In genomic region chr15:79348651-79349050, GRCm38 (mm10) we compare ENCODE assay signal across 8 mouse cellular contexts. TPM values are rescaled to one million over a fixed set of nuclear protein-coding genes. Genes with fewer than 3 reads are reported as not detected.
DNase-seq lines count a peak whose midpoint lies in the region; ATAC-seq and TF ChIP-seq lines count a peak whose summit lies in the region.

No protein-coding gene starts in this region.

- ATAC-seq in kidney, embryonic 14.5 days (ENCODE audit: low FRiP score, low TSS enrichment) = peak; percentile 20
- ATAC-seq in hindbrain, embryonic 16.5 days = no peak
- ATAC-seq in midbrain, embryonic 15.5 days (replicated peaks) = 0 out of 2 replicates have a peak, but pooled peaks have one; percentile 14

- TF ChIP-seq CTCF in cortical plate, adult 2 months (IDR thresholded peaks at IDR 0.05; ENCODE audit: extremely low read depth, insufficient read depth, low read length) = no peak
- no peak for TF ChIP-seq CTCF in cerebellum, adult 2 months (IDR thresholded peaks at IDR 0.05; ENCODE audit: borderline replicate concordance, insufficient read depth, low read depth, low read length)

- no peaks in the 10 kb centered on the region for H3K27me3 ChIP-seq in kidney, embryonic 14.5 days (ENCODE audit: control insufficient read depth, insufficient read depth, low read length)
- H3K27me3 ChIP-seq in hindbrain, embryonic 16.5 days (replicated peaks; ENCODE audit: control insufficient read depth, insufficient read depth, low read length) = no peaks in the 10 kb centered on the region; the same call in 1 of the 2 replicates
- H3K27me3 ChIP-seq in midbrain, embryonic 15.5 days (replicated peaks) = peaks cover 15% of the 10 kb centered on the region; the same call in 1 of the 2 replicates
- H3K27me3 ChIP-seq in cerebellum, adult 2 months (ENCODE audit: control insufficient read depth, insufficient read depth, low read length) = no peaks in the 10 kb centered on the region; the same call in 1 of the 2 replicates

- no peak for TF ChIP-seq POLR2A in cortical plate, adult 2 months (IDR thresholded peaks at IDR 0.05; ENCODE audit: extremely low read depth, insufficient read depth, low read length)
- no peak for TF ChIP-seq POLR2A in cerebellum, adult 2 months (IDR thresholded peaks at IDR 0.05; ENCODE audit: borderline replicate concordance, insufficient read depth, low read length)

- H3K9ac ChIP-seq in kidney, embryonic 14.5 days (ENCODE audit: low read depth, low read length) = peak overlapping the region; percentile 79; the same call in 1 of the 2 replicates
- H3K9ac ChIP-seq in hindbrain, embryonic 16.5 days (ENCODE audit: low read depth, low read length) = peak overlapping the region; percentile 78
- no peak overlapping the region for H3K9ac ChIP-seq in midbrain, embryonic 15.5 days

- no peaks in the 10 kb centered on the region for H3K36me3 ChIP-seq in kidney, embryonic 14.5 days (ENCODE audit: control insufficient read depth, insufficient read depth, low read length)
- H3K36me3 ChIP-seq in hindbrain, embryonic 16.5 days (ENCODE audit: control insufficient read depth, insufficient read depth, low read length) = no peaks in the 10 kb centered on the region
- H3K36me3 ChIP-seq in midbrain, embryonic 15.5 days (replicated peaks) = no peaks in the 10 kb centered on the region

- H3K27ac ChIP-seq in kidney, embryonic 14.5 days (ENCODE audit: low read depth, low read length) = 0 out of 2 replicates have a peak overlapping the region, but pooled peaks have one; percentile 92
- no peak overlapping the region for H3K27ac ChIP-seq in cortical plate, adult 2 months (ENCODE audit: insufficient read depth, low read length)
- H3K27ac ChIP-seq in hindbrain, embryonic 16.5 days (ENCODE audit: low read depth, low read length) = no peak overlapping the region; the same call in 1 of the 2 replicates
- no peak overlapping the region for H3K27ac ChIP-seq in midbrain, embryonic 15.5 days
- no peak overlapping the region for H3K27ac ChIP-seq in cerebellum, adult 2 months (ENCODE audit: insufficient read depth, low read length)

- peak overlapping the region; percentile 62 for H3K4me3 ChIP-seq in kidney, embryonic 14.5 days (ENCODE audit: low read length)
- H3K4me3 ChIP-seq in cortical plate, adult 2 months (ENCODE audit: insufficient read depth, low read length) = peak overlapping the region; percentile 53; the same call in 1 of the 2 replicates
- H3K4me3 ChIP-seq in hindbrain, embryonic 16.5 days (ENCODE audit: low read length) = peak overlapping the region; percentile 53
- H3K4me3 ChIP-seq in midbrain, embryonic 15.5 days = peak overlapping the region; percentile 61; the same call in 1 of the 2 replicates
- H3K4me3 ChIP-seq in cerebellum, adult 2 months (replicated peaks; ENCODE audit: insufficient read depth, low read depth, low read length) = no peak overlapping the region

- 62% methylated on average over 8 of the region's 8 CpGs for WGBS in kidney, embryonic 14.5 days
- 74% methylated on average over 8 of the region's 8 CpGs for WGBS in hindbrain, embryonic 16.5 days
- WGBS in midbrain, embryonic 15.5 days = 73% methylated on average over 8 of the region's 8 CpGs
- WGBS in cerebellum, adult 2 months = 53% methylated on average over 8 of the region's 8 CpGs

- intact Hi-C loops in gastrocnemius, postnatal 36 days (cut with DNase I) = no loop called here

- H3K9me3 ChIP-seq in kidney, embryonic 14.5 days (ENCODE audit: control insufficient read depth, low read length) = no peaks in the 10 kb centered on the region
- H3K9me3 ChIP-seq in hindbrain, embryonic 16.5 days (ENCODE audit: control insufficient read depth, low read length) = no peaks in the 10 kb centered on the region
- no peaks in the 10 kb centered on the region for H3K9me3 ChIP-seq in midbrain, embryonic 15.5 days

- peaks cover 14% of the 10 kb centered on the region for H3K4me1 ChIP-seq in kidney, embryonic 14.5 days (ENCODE audit: control insufficient read depth, insufficient read depth, low read length)
- peaks cover 2% of the 10 kb centered on the region; the same call in 1 of the 2 replicates for H3K4me1 ChIP-seq in cortical plate, adult 2 months (ENCODE audit: control insufficient read depth, insufficient read depth, low read length)
- peaks cover 10% of the 10 kb centered on the region for H3K4me1 ChIP-seq in hindbrain, embryonic 16.5 days (ENCODE audit: control insufficient read depth, insufficient read depth, low read depth, low read length)
- peaks cover 8% of the 10 kb centered on the region for H3K4me1 ChIP-seq in midbrain, embryonic 15.5 days
- peaks cover 3% of the 10 kb centered on the region; the same call in 1 of the 2 replicates for H3K4me1 ChIP-seq in cerebellum, adult 2 months (ENCODE audit: control insufficient read depth, insufficient read depth, low read length)

- no peak for DNase-seq in kidney, postnatal 25 days
- DNase-seq in gastrocnemius, postnatal 36 days = no peak
- no peak for DNase-seq in adrenal gland, adult 2 months
- no peak for DNase-seq in cerebellum, adult 2 months

- peak overlapping the region; percentile 85 for H3K4me2 ChIP-seq in kidney, embryonic 14.5 days (replicated peaks; ENCODE audit: low read depth, low read length)
- peak overlapping the region; percentile 85 for H3K4me2 ChIP-seq in hindbrain, embryonic 16.5 days (ENCODE audit: low read length)
- peak overlapping the region; percentile 96 for H3K4me2 ChIP-seq in midbrain, embryonic 15.5 days

RNA-seq across cellular contexts. Expression of gene Maff, which starts 2.2 kb away (rescaled TPM):
- polyA plus RNA-seq in kidney, embryonic 14.5 days (2014; fragmentation: Nextera tagmentation; extraction: Ambion mirVana) = 3.4 and 3.6 TPM in 2 replicates
- 0.71 and 0.78 TPM in 2 replicates for polyA plus RNA-seq in cortical plate, adult 2 months (2012; rRNA removed)
- 1.1 and 1.2 TPM in 2 replicates for polyA plus RNA-seq in hindbrain, embryonic 16.5 days (2015; fragmentation: Nextera tagmentation; extraction: Ambion mirVana)
- polyA plus RNA-seq in midbrain, embryonic 15.5 days (2015; fragmentation: Nextera tagmentation; extraction: Ambion mirVana) = 0.80 and 1.0 TPM in 2 replicates
- total RNA-seq in gastrocnemius, postnatal 36 days (2021) = 1 to 10 TPM; 3.4 to 4.0 TPM
- total RNA-seq in adrenal gland, adult 2 months (2021) = 1 to 10 TPM; 7.2 to 9.5 TPM
- polyA plus RNA-seq in adrenal gland, adult 2 months (2012; rRNA removed) = 3.2 and 3.4 TPM in 2 replicates
- 0.78 and 0.80 TPM in 2 replicates for polyA plus RNA-seq in cerebellum, adult 2 months (2012; rRNA removed)

RNA-seq across cellular contexts. Expression of gene Pla2g6, which starts 20.5 kb away (rescaled TPM):
- 10.9 and 17.0 TPM in 2 replicates for polyA plus RNA-seq in kidney, embryonic 14.5 days (2014; fragmentation: Nextera tagmentation; extraction: Ambion mirVana)
- 27.4 and 28.9 TPM in 2 replicates for polyA plus RNA-seq in cortical plate, adult 2 months (2012; rRNA removed)
- polyA plus RNA-seq in hindbrain, embryonic 16.5 days (2015; fragmentation: Nextera tagmentation; extraction: Ambion mirVana) = 23.0 and 29.3 TPM in 2 replicates
- 29.2 and 37.1 TPM in 2 replicates for polyA plus RNA-seq in midbrain, embryonic 15.5 days (2015; fragmentation: Nextera tagmentation; extraction: Ambion mirVana)
- 10 to 100 TPM; 15.2 to 16.1 TPM for total RNA-seq in gastrocnemius, postnatal 36 days (2021)
- 10 to 100 TPM; 26.1 to 30.6 TPM for total RNA-seq in adrenal gland, adult 2 months (2021)
- 47.8 and 50.1 TPM in 2 replicates for polyA plus RNA-seq in adrenal gland, adult 2 months (2012; rRNA removed)
- 26.1 and 27.3 TPM in 2 replicates for polyA plus RNA-seq in cerebellum, adult 2 months (2012; rRNA removed)

RNA-seq across cellular contexts. Expression of gene Tmem184b, which starts 54.7 kb away (rescaled TPM):
- polyA plus RNA-seq in kidney, embryonic 14.5 days (2014; fragmentation: Nextera tagmentation; extraction: Ambion mirVana) = 45.8 and 63.1 TPM in 2 replicates
- polyA plus RNA-seq in cortical plate, adult 2 months (2012; rRNA removed) = 69.6 and 75.6 TPM in 2 replicates
- 42.4 and 54.9 TPM in 2 replicates for polyA plus RNA-seq in hindbrain, embryonic 16.5 days (2015; fragmentation: Nextera tagmentation; extraction: Ambion mirVana)
- polyA plus RNA-seq in midbrain, embryonic 15.5 days (2015; fragmentation: Nextera tagmentation; extraction: Ambion mirVana) = 47.9 and 54.9 TPM in 2 replicates
- total RNA-seq in gastrocnemius, postnatal 36 days (2021) = 10 to 100 TPM; 23.2 to 30.0 TPM
- 10 to 100 TPM; 61.5 to 66.3 TPM for total RNA-seq in adrenal gland, adult 2 months (2021)
- polyA plus RNA-seq in adrenal gland, adult 2 months (2012; rRNA removed) = 255 and 262 TPM in 2 replicates
- 88.5 and 95.4 TPM in 2 replicates for polyA plus RNA-seq in cerebellum, adult 2 months (2012; rRNA removed)
